7 mouse cellular contexts compared by ENCODE assay signal in genomic region chr3:146121310-146122124, GRCm38 (mm10). TPM values are rescaled to one million over a fixed set of nuclear protein-coding genes. Genes with fewer than 3 reads are reported as not detected.
DNase-seq lines count a peak whose midpoint lies in the region; ATAC-seq and TF ChIP-seq lines count a peak whose summit lies in the region.

No protein-coding gene starts in this region.

- no peak overlapping the region for H3K27ac ChIP-seq in ES-Bruce4 (ENCODE audit: insufficient read depth, low read length)
- H3K27ac ChIP-seq in hindbrain, embryonic 16.5 days (ENCODE audit: low read depth, low read length), result no peak overlapping the region
- no peak overlapping the region for H3K27ac ChIP-seq in midbrain, embryonic 15.5 days

- no peaks in the 10 kb centered on the region for H3K36me3 ChIP-seq in ES-Bruce4 (ENCODE audit: control insufficient read depth, insufficient read depth, low read length, poor library complexity, severe bottlenecking)
- H3K36me3 ChIP-seq in hindbrain, embryonic 16.5 days (ENCODE audit: control insufficient read depth, insufficient read depth, low read length), result no peaks in the 10 kb centered on the region
- H3K36me3 ChIP-seq in midbrain, embryonic 15.5 days (replicated peaks), result no peaks in the 10 kb centered on the region

- TF ChIP-seq EP300 in ES-Bruce4 (IDR thresholded peaks at IDR 0.05; ENCODE audit: insufficient read depth, low read depth, low read length), result no peak

- no peak for ATAC-seq in hindbrain, embryonic 16.5 days
- peak; percentile 49 for ATAC-seq in midbrain, embryonic 15.5 days (replicated peaks)

- H3K4me3 ChIP-seq in ES-Bruce4 (ENCODE audit: low read depth, low read length), result peak overlapping the region; percentile 49
- peak overlapping the region; percentile 11 for H3K4me3 ChIP-seq in hindbrain, embryonic 16.5 days (ENCODE audit: low read length)
- H3K4me3 ChIP-seq in midbrain, embryonic 15.5 days, result 0 out of 2 replicates have a peak overlapping the region, but pooled peaks have one; percentile 3

- H3K9me3 ChIP-seq in ES-Bruce4 (replicated peaks; ENCODE audit: control insufficient read depth, insufficient read depth, low read length, poor library complexity, severe bottlenecking), result no peaks in the 10 kb centered on the region
- no peaks in the 10 kb centered on the region for H3K9me3 ChIP-seq in hindbrain, embryonic 16.5 days (ENCODE audit: control insufficient read depth, low read length)
- no peaks in the 10 kb centered on the region for H3K9me3 ChIP-seq in midbrain, embryonic 15.5 days

- no peak for TF ChIP-seq CTCF in ES-Bruce4 (IDR thresholded peaks at IDR 0.05; ENCODE audit: low read depth, low read length)
- TF ChIP-seq CTCF in brain, embryonic 14.5 days (IDR thresholded peaks at IDR 0.05; ENCODE audit: borderline replicate concordance, extremely low read depth, insufficient read depth, insufficient read length), result no peak

- TF ChIP-seq POLR2A in ES-Bruce4 (IDR thresholded peaks at IDR 0.05; ENCODE audit: insufficient read depth, low read length), result no peak
- no peak for TF ChIP-seq POLR2A in brain, embryonic 14.5 days (IDR thresholded peaks at IDR 0.05; ENCODE audit: borderline replicate concordance, extremely low read depth, insufficient read depth, insufficient read length, poor library complexity, severe bottlenecking)

- peak; percentile 61 for DNase-seq in brain, embryonic 14.5 days (ENCODE audit: low read depth)
- no peak for DNase-seq in adrenal gland, adult 8-10 months
- DNase-seq in adrenal gland, postnatal 4 days (ENCODE audit: low spot score in 2 of 2), result no peak
- no peak for DNase-seq in cerebellum, adult 18-20 months

- no peak overlapping the region for H3K9ac ChIP-seq in ES-Bruce4 (ENCODE audit: low read depth, poor library complexity, severe bottlenecking)
- peak overlapping the region; percentile 27; the same call in 1 of the 2 replicates for H3K9ac ChIP-seq in hindbrain, embryonic 16.5 days (ENCODE audit: low read depth, low read length)
- H3K9ac ChIP-seq in midbrain, embryonic 15.5 days, result no peak overlapping the region

- 11% methylated on average over 25 of the region's 25 CpGs for WGBS in hindbrain, embryonic 16.5 days
- WGBS in midbrain, embryonic 15.5 days, result 7% methylated on average over 25 of the region's 25 CpGs

- H3K4me2 ChIP-seq in hindbrain, embryonic 16.5 days (ENCODE audit: low read length), result peak overlapping the region; percentile 47
- peak overlapping the region; percentile 28 for H3K4me2 ChIP-seq in midbrain, embryonic 15.5 days

- no peaks in the 10 kb centered on the region; the same call in 1 of the 2 replicates for H3K27me3 ChIP-seq in ES-Bruce4 (ENCODE audit: control insufficient read depth, insufficient read depth, low read length, poor library complexity, severe bottlenecking)
- H3K27me3 ChIP-seq in hindbrain, embryonic 16.5 days (replicated peaks; ENCODE audit: control insufficient read depth, insufficient read depth, low read length), result peaks cover 11% of the 10 kb centered on the region
- peaks cover 27% of the 10 kb centered on the region for H3K27me3 ChIP-seq in midbrain, embryonic 15.5 days (replicated peaks)

- peaks cover 2% of the 10 kb centered on the region for H3K4me1 ChIP-seq in ES-Bruce4 (ENCODE audit: control insufficient read depth, insufficient read depth, low read length)
- H3K4me1 ChIP-seq in hindbrain, embryonic 16.5 days (ENCODE audit: control insufficient read depth, insufficient read depth, low read depth, low read length), result peaks cover 6% of the 10 kb centered on the region
- H3K4me1 ChIP-seq in midbrain, embryonic 15.5 days, result peaks cover 14% of the 10 kb centered on the region; the same call in 1 of the 2 replicates

RNA-seq across cellular contexts. Expression of gene Mcoln3, which starts 4.3 kb away (rescaled TPM):
- 13.1 and 15.2 TPM in 2 replicates for polyA plus RNA-seq in ES-Bruce4 (2011; ENCODE audit: insufficient read depth, insufficient read length, low read depth, missing spikeins)
- polyA plus RNA-seq in brain, embryonic 14.5 days (2012; rRNA removed), result 0.52 and 0.73 TPM in 2 replicates
- polyA plus RNA-seq in hindbrain, embryonic 16.5 days (2015; fragmentation: Nextera tagmentation; extraction: Ambion mirVana), result 0.27 and 0.28 TPM in 2 replicates
- 0.20 and 0.44 TPM in 2 replicates for polyA plus RNA-seq in midbrain, embryonic 15.5 days (2015; fragmentation: Nextera tagmentation; extraction: Ambion mirVana)
- total RNA-seq in adrenal gland, adult 8-10 months (2022), result under 1 TPM in 2 of 4 experiments, not detected in 2; 0.09 to 0.46 TPM
- total RNA-seq in adrenal gland, postnatal 4 days (2021), result 1 to 10 TPM in 1 of 2 experiments, not detected in 1; 2.7 TPM

RNA-seq across cellular contexts. Expression of gene Wdr63, which starts 13.6 kb away (rescaled TPM):
- not detected in 2 replicates for polyA plus RNA-seq in ES-Bruce4 (2011; ENCODE audit: insufficient read depth, insufficient read length, low read depth, missing spikeins)
- polyA plus RNA-seq in brain, embryonic 14.5 days (2012; rRNA removed), result 1.2 and 2.1 TPM in 2 replicates
- polyA plus RNA-seq in hindbrain, embryonic 16.5 days (2015; fragmentation: Nextera tagmentation; extraction: Ambion mirVana), result 1.2 and 1.3 TPM in 2 replicates
- 1.3 and 1.6 TPM in 2 replicates for polyA plus RNA-seq in midbrain, embryonic 15.5 days (2015; fragmentation: Nextera tagmentation; extraction: Ambion mirVana)
- total RNA-seq in adrenal gland, adult 8-10 months (2022), result not detected
- total RNA-seq in adrenal gland, postnatal 4 days (2021), result under 1 TPM; 0.08 to 0.28 TPM

RNA-seq across cellular contexts. Expression of gene Mcoln2, which starts 28.1 kb away (rescaled TPM):
- polyA plus RNA-seq in ES-Bruce4 (2011; ENCODE audit: insufficient read depth, insufficient read length, low read depth, missing spikeins), result not detected in 2 replicates
- 0.09 and 0.19 TPM in 2 replicates for polyA plus RNA-seq in brain, embryonic 14.5 days (2012; rRNA removed)
- 0.59 and 0.62 TPM in 2 replicates for polyA plus RNA-seq in hindbrain, embryonic 16.5 days (2015; fragmentation: Nextera tagmentation; extraction: Ambion mirVana)
- polyA plus RNA-seq in midbrain, embryonic 15.5 days (2015; fragmentation: Nextera tagmentation; extraction: Ambion mirVana), result 0.13 and 0.18 TPM in 2 replicates
- 1 to 10 TPM in 2 of 4 experiments, under 1 TPM in 2; 0.17 to 1.2 (median 0.63) TPM for total RNA-seq in adrenal gland, adult 8-10 months (2022)
- 1 to 10 TPM in 1 of 2 experiments, under 1 TPM in 1; 0.39 to 1.6 TPM for total RNA-seq in adrenal gland, postnatal 4 days (2021)
